Mouse (Mus musculus) ES-E14 (cell line): ENCODE results near the gene Catsperg1.

Source experiments
- CHD2 ChIP-seq: IDR thresholded peaks from 2 replicates; pipeline ENCODE4 v1.6.1; 2014; ENCODE audit warnings: mild to moderate bottlenecking, low read depth, low read length, inconsistent platforms
- HCFC1 ChIP-seq: IDR thresholded peaks from 2 replicates; pipeline ENCODE4 v1.6.1; 2012; ENCODE audit warnings: low read length, inconsistent platforms, borderline replicate concordance; ENCODE audit not compliant: insufficient read depth
- MAFK ChIP-seq: IDR thresholded peaks from 2 replicates; pipeline ENCODE4 v1.6.1; 2014; ENCODE audit warnings: mild to moderate bottlenecking, low read depth, low read length, inconsistent platforms; ENCODE audit not compliant: insufficient read depth
- ZC3H11A ChIP-seq: IDR thresholded peaks from 2 replicates; pipeline ENCODE4 v1.6.1; 2012; ENCODE audit warnings: low read depth, mild to moderate bottlenecking, inconsistent platforms, low read length, borderline replicate concordance

GRCm38 (mm10) chr7:29180077-29180853 lies 33.6 kb downstream of the Catsperg1 start, which contains the start of gene Psmd8:
- TF ChIP-seq MAFK (no peak), CHD2 (no peak), ZC3H11A (no peak), HCFC1 (peak; percentile 55; the same call in 1 of the 2 replicates)
